Mouse (Mus musculus) lung, embryonic 14.5 days (tissue): ENCODE results near the gene Slc28a3. TPM values are rescaled to one million over a fixed set of nuclear protein-coding genes. Genes with fewer than 3 reads are reported as not detected.

Experiments
- ATAC-seq: fragments of 200-750 bp; cut with Nextera tagmentation; 2 replicates; pipeline ENCODE4 v1.8.0; 2017; ENCODE audit warnings: mild to moderate bottlenecking, moderate TSS enrichment, moderate library complexity; ENCODE audit not compliant: insufficient read depth
- DNase-seq: peaks from one replicate; pipeline ENCODE4 v3.0.0-alpha.2; 2015
- H3K27ac ChIP-seq: fragments of 300-500 bp; sonication (generic); 2 replicates; pipeline ENCODE4 v1.5.1; 2014; ENCODE audit warnings: low read depth, mild to moderate bottlenecking, moderate library complexity
- H3K27me3 ChIP-seq: fragments of 300-500 bp; sonication (generic); 2 replicates; pipeline ENCODE4 v1.6.1; 2014; ENCODE audit warnings: low read length, control low read depth; ENCODE audit not compliant: insufficient read depth
- H3K36me3 ChIP-seq: fragments of 300-500 bp; sonication (generic); 2 replicates; pipeline ENCODE4 v1.6.1; 2014; ENCODE audit warnings: control low read depth; ENCODE audit not compliant: insufficient read depth
- H3K4me1 ChIP-seq: fragments of 300-500 bp; sonication (generic); 2 replicates; pipeline ENCODE4 v1.6.1; 2014; ENCODE audit warnings: antibody characterized with exemption, control low read depth; ENCODE audit not compliant: insufficient read depth
- H3K4me2 ChIP-seq: fragments of 300-500 bp; sonication (generic); 2 replicates; pipeline ENCODE4 v1.6.1; 2014; ENCODE audit warnings: mild to moderate bottlenecking
- H3K4me3 ChIP-seq: fragments of 300-500 bp; sonication (generic); 2 replicates; pipeline ENCODE4 v1.5.1; 2014; ENCODE audit warnings: low read depth, low read length
- H3K9ac ChIP-seq: fragments of 300-500 bp; sonication (generic); 2 replicates; pipeline ENCODE4 v1.6.1; 2014
- H3K9me3 ChIP-seq: fragments of 300-500 bp; sonication (generic); 2 replicates; pipeline ENCODE4 v1.6.1; 2016; ENCODE audit warnings: low read depth, low read length, control low read depth
- CTCF ChIP-seq: IDR thresholded peaks from 2 replicates; pipeline ENCODE4 v1.5.1; 2016; ENCODE audit warnings: antibody characterized with exemption, low read depth
- WGBS: fragments of 180-500 bp; shearing (Covaris S2); extraction: QIAGEN DNeasy Blood & Tissue Kit; methylation state at CpG from one replicate; pipeline ENCODE4 v1.1.7; 2014; 5-methylcytosine and 5-hydroxymethylcytosine counted together
- polyA plus RNA-seq: library from polyadenylated mRNA; unstranded; fragments of >200 nt; fragmentation: Nextera tagmentation; extraction: Ambion mirVana; gene quantifications from 2 replicates; pipeline ENCODE4 v1.2.1, GENCODE M21; 2014

Gene Slc28a3
- polyA plus RNA-seq, 1 experiment from 2014 or later, result 0.08 TPM

- no peak overlapping the region for H3K4me3 ChIP-seq
- no peaks in the 10 kb centered on the region for H3K36me3 ChIP-seq
- no peak overlapping the region for H3K9ac ChIP-seq
- no peak for TF ChIP-seq CTCF
- 76% methylated on average over 9 of the region's 9 CpGs for WGBS
- no peaks in the 10 kb centered on the region for H3K4me1 ChIP-seq
- no peaks in the 10 kb centered on the region for H3K27me3 ChIP-seq
- no peak overlapping the region for H3K27ac ChIP-seq
- no peaks in the 10 kb centered on the region for H3K9me3 ChIP-seq
- ATAC-seq, result no peak
- no peak for DNase-seq
- H3K4me2 ChIP-seq, result no peak overlapping the region
Measured at GRCm38 (mm10) chr13:58566181-58566580, 44.5 kb downstream of the Slc28a3 start.

- H3K4me1 ChIP-seq, result no peaks in the 10 kb centered on the region
- no peak overlapping the region for H3K27ac ChIP-seq
- no peaks in the 10 kb centered on the region for H3K27me3 ChIP-seq
- WGBS, result 59% methylated on average over 15 of the region's 15 CpGs
- DNase-seq, result peak; percentile 68
- no peak overlapping the region for H3K9ac ChIP-seq
- no peak overlapping the region for H3K4me2 ChIP-seq
- no peaks in the 10 kb centered on the region for H3K9me3 ChIP-seq
- no peak for TF ChIP-seq CTCF
- H3K36me3 ChIP-seq, result no peaks in the 10 kb centered on the region
- no peak; the same call in 1 of the 2 replicates for ATAC-seq
- H3K4me3 ChIP-seq, result no peak overlapping the region
Measured at GRCm38 (mm10) chr13:58560497-58561138, 50.1 kb downstream of the Slc28a3 start.

- no peak for DNase-seq
- no peak overlapping the region for H3K4me3 ChIP-seq
- no peaks in the 10 kb centered on the region for H3K36me3 ChIP-seq
- H3K9me3 ChIP-seq, result no peaks in the 10 kb centered on the region
- no peak for ATAC-seq
- no peak overlapping the region for H3K27ac ChIP-seq
- 73% methylated on average over 12 of the region's 12 CpGs for WGBS
- H3K27me3 ChIP-seq, result no peaks in the 10 kb centered on the region
- no peak overlapping the region for H3K4me2 ChIP-seq
- no peak for TF ChIP-seq CTCF
- H3K4me1 ChIP-seq, result no peaks in the 10 kb centered on the region
- H3K9ac ChIP-seq, result no peak overlapping the region
Measured at GRCm38 (mm10) chr13:58558216-58558615, 52.5 kb downstream of the Slc28a3 start.

GRCm38 (mm10) chr13:58556018-58556417, 54.7 kb downstream of the Slc28a3 start:
- 68% methylated on average over 1 of the region's 1 CpGs for WGBS
- Histone ChIP-seq H3K27ac (no peak overlapping the region), H3K4me1 (no peaks in the 10 kb centered on the region), H3K27me3 (no peaks in the 10 kb centered on the region), H3K9me3 (no peaks in the 10 kb centered on the region), H3K36me3 (no peaks in the 10 kb centered on the region), H3K4me3 (no peak overlapping the region), H3K9ac (no peak overlapping the region), H3K4me2 (no peak overlapping the region)
- peak; percentile 40 for TF ChIP-seq CTCF
- ATAC-seq (no peak), DNase-seq (peak; percentile 26)

DNA sequence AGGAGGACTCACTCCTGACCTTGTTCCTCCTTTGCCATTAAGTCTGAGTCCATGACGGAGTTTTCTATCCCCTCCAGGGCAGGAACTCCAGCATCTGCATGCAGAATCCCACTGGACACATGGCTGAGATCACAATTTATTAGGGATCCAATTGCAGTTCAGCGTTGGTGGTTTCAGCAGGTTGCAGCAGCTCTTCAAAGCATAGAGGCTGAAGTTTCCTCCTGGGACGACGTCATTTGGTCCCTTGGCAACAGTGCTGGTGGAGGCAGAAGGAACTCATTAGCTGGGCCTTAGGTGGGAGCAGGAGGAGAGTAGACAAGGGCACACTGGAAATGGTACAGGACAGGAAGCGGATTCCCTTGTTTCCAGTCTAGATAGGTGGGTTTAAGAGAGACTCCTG, 55.1 kb downstream of the Slc28a3 start:
- Histone ChIP-seq H3K36me3 (no peaks in the 10 kb centered on the region), H3K4me2 (no peak overlapping the region), H3K4me1 (no peaks in the 10 kb centered on the region), H3K27me3 (no peaks in the 10 kb centered on the region), H3K27ac (no peak overlapping the region), H3K9ac (no peak overlapping the region), H3K4me3 (no peak overlapping the region), H3K9me3 (no peaks in the 10 kb centered on the region)
- DNase-seq (no peak), ATAC-seq (no peak)
- TF ChIP-seq CTCF, result no peak
- WGBS, result 67% methylated on average over 5 of the region's 5 CpGs

GRCm38 (mm10) chr13:58551924-58552323, 58.8 kb downstream of the Slc28a3 start:
- Histone ChIP-seq H3K9ac (no peak overlapping the region), H3K36me3 (no peaks in the 10 kb centered on the region), H3K4me1 (no peaks in the 10 kb centered on the region), H3K9me3 (no peaks in the 10 kb centered on the region), H3K27ac (no peak overlapping the region), H3K4me3 (no peak overlapping the region), H3K4me2 (no peak overlapping the region), H3K27me3 (no peaks in the 10 kb centered on the region)
- ATAC-seq, result no peak
- WGBS, result 46% methylated on average over 4 of the region's 4 CpGs
- no peak for DNase-seq
- no peak for TF ChIP-seq CTCF

GRCm38 (mm10) chr13:58547570-58547969, 63.1 kb downstream of the Slc28a3 start:
- Histone ChIP-seq H3K27me3 (no peaks in the 10 kb centered on the region), H3K9ac (no peak overlapping the region), H3K9me3 (no peaks in the 10 kb centered on the region), H3K4me1 (no peaks in the 10 kb centered on the region; the same call in 1 of the 2 replicates), H3K4me2 (no peak overlapping the region), H3K4me3 (no peak overlapping the region), H3K27ac (no peak overlapping the region), H3K36me3 (no peaks in the 10 kb centered on the region)
- DNase-seq, result peak; percentile 40
- TF ChIP-seq CTCF, result no peak
- ATAC-seq, result no peak
- WGBS, result 23% methylated on average over 7 of the region's 7 CpGs
